Mouse (Mus musculus) kidney, adult 2 months (tissue): ENCODE measurements around the gene Pdzd2.

Experiments
- CTCF ChIP-seq: fragments of 200-500 bp; conservative IDR thresholded peaks from 2 replicates; pipeline ENCODE4 v1.5.1; 2011; ENCODE audit warnings: low read depth, mild to moderate bottlenecking, control low read depth, low read length, moderate library complexity, mixed read lengths; ENCODE audit not compliant: insufficient read depth, insufficient read length
- POLR2A ChIP-seq: fragments of 200-500 bp; IDR thresholded peaks from one replicate; pipeline ENCODE4 v1.6.1; 2011; ENCODE audit warnings: low read depth, low read length, control low read depth

DNA sequence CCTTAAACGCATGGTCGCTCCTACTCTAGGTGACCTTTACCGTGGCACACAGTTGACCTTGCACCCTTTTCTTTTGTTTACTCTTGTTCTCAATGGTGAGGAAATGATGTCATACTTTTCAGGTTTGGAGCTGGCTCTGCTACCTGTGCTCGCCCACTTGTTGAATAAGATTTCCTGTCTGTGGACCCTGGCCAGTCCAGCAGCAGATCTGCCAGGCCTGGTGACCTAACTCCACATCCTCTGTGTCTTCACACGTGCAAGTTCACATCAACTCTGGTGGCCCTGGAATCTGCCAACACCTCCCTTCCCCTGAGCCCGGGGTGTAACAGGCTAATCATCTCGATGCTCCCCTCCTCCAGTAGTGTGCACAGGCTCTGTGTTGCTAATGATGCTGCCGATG is 122.5 kb downstream of the Pdzd2 start:
- TF ChIP-seq POLR2A (no peak), CTCF (no peak)
